Mouse (Mus musculus): Measurements from ENCODE around the gene Csmd2.

DNA sequence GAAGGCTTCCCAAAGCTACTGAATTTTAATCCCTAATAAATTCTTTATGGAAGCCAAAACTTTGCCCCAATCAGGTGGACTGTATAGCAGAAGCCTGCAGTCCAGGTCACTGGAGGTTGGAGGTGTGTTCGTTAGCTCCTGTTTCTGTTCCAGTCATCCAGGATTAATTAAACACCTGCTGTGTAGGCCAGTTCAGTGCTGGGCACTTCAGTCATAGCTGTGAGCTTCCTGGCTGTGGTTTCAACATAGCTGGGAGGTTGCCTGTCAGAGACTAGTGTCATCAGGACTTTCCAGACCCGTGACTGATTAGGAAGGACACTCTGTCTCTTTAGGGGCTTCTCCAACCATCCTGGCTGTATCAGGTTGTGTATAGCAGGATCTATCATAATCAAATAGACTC, 337.9 kb downstream of the Csmd2 start:
- no peak for TF ChIP-seq CTCF (IDR thresholded peaks at IDR 0.05; ENCODE audit: low read depth)
- no peak for TF ChIP-seq EP300 (optimal IDR thresholded peaks at IDR 0.05)
